Mouse (Mus musculus): ENCODE results near the gene Lrch3.
A peak's percentile ranks its signal among the peaks of the same experiment; 100 is the strongest.
"Not testable (repeated sequence)": the region's sequence is repeated elsewhere in the genome, so short reads cannot be mapped to it uniquely, and the experiment has no call there.

Lrch3 gene

GRCm38 (mm10) chr16:32913937-32914881 is at the start of gene Lrch3:
Lrch3 (plus strand) TSS chr16:32914100.
- peak; percentile 98 for DNase-seq

GRCm38 (mm10) chr16:32865401-32865800 is 48.5 kb upstream of the Lrch3 start:
- no peak for DNase-seq

- DNase-seq = no peak
Measured at GRCm38 (mm10) chr16:32866713-32867112, 47.2 kb upstream of the Lrch3 start.

- DNase-seq = peak; percentile 86
Measured at GRCm38 (mm10) chr16:32867919-32868552, 45.9 kb upstream of the Lrch3 start.

- no peak for DNase-seq
Measured at GRCm38 (mm10) chr16:32870231-32870630, 43.7 kb upstream of the Lrch3 start.

- no peak for DNase-seq
Measured at GRCm38 (mm10) chr16:32873366-32873765, 40.5 kb upstream of the Lrch3 start.

- not testable (repeated sequence) for DNase-seq
Measured at GRCm38 (mm10) chr16:32875281-32875680, 38.6 kb upstream of the Lrch3 start.

- DNase-seq = no peak
Measured at GRCm38 (mm10) chr16:32875847-32876246, 38.1 kb upstream of the Lrch3 start.

GRCm38 (mm10) chr16:32876831-32877230 is 37.1 kb upstream of the Lrch3 start:
- DNase-seq = no peak

- peak; percentile 96 for DNase-seq
Measured at GRCm38 (mm10) chr16:32877343-32878156, 36.4 kb upstream of the Lrch3 start, which contains the start of the genes Fyttd1 and Rubcn. Fyttd1 (plus strand) TSS chr16:32877500. Rubcn (minus strand) TSS chr16:32877766.

- DNase-seq = peak; percentile 41
Measured at GRCm38 (mm10) chr16:32878157-32878598, 35.7 kb upstream of the Lrch3 start.

- no peak for DNase-seq
Measured at GRCm38 (mm10) chr16:32878972-32879926, 34.7 kb upstream of the Lrch3 start.

- DNase-seq = no peak
Measured at GRCm38 (mm10) chr16:32881538-32881937, 32.4 kb upstream of the Lrch3 start.

GRCm38 (mm10) chr16:32887996-32888395 is 25.9 kb upstream of the Lrch3 start:
- DNase-seq = peak; percentile 53

- no peak for DNase-seq
Measured at GRCm38 (mm10) chr16:32889881-32890280, 24.0 kb upstream of the Lrch3 start.

GRCm38 (mm10) chr16:32896126-32896525 is 17.8 kb upstream of the Lrch3 start:
- DNase-seq = no peak

- no peak for DNase-seq
Measured at GRCm38 (mm10) chr16:32901360-32902050, 12.4 kb upstream of the Lrch3 start.

- no peak for DNase-seq
Measured at GRCm38 (mm10) chr16:32902051-32902428, 11.9 kb upstream of the Lrch3 start.

GRCm38 (mm10) chr16:32906186-32906585 is 7.7 kb upstream of the Lrch3 start:
- DNase-seq = no peak

- no peak for DNase-seq
Measured at GRCm38 (mm10) chr16:32906727-32907126, 7.2 kb upstream of the Lrch3 start.

GRCm38 (mm10) chr16:32913212-32913611 is 688 bp upstream of the Lrch3 start:
- no peak for DNase-seq

All from thymus, postnatal 4 days (tissue).